Mouse (Mus musculus): ENCODE measurements at regions not wholly inside any gene's neighbourhood (a gene's known extent, or its start where the extent isn't known, plus 50 kb on each side); places are given as distances from the start of the nearest gene placed in this dataset.

- Histone ChIP-seq H3K4me1 (ENCODE audit: control insufficient read depth, insufficient read depth, low read length) (no peaks in the 10 kb centered on the region), H3K4me3 (ENCODE audit: control insufficient read depth, low read depth, low read length) (no peak overlapping the region), H3K27me3 (ENCODE audit: control insufficient read depth, insufficient read depth, low read length) (no peaks in the 10 kb centered on the region), H3K27ac (ENCODE audit: control insufficient read depth, insufficient read depth, low read depth, low read length) (no peak overlapping the region), H3K36me3 (ENCODE audit: control insufficient read depth, insufficient read depth, low read length) (no peaks in the 10 kb centered on the region)
- TF ChIP-seq POLR2A (IDR thresholded peaks at IDR 0.05; ENCODE audit: control insufficient read depth, low read depth, low read length) (no peak), CTCF (IDR thresholded peaks at IDR 0.05; ENCODE audit: control insufficient read depth, insufficient read depth, insufficient replicate concordance, low read depth, low read length) (no peak)
These were observed 85.9 kb upstream of the Dlg1 start for GRCm38 (mm10) chr16:31577347-31577746.

DNA sequence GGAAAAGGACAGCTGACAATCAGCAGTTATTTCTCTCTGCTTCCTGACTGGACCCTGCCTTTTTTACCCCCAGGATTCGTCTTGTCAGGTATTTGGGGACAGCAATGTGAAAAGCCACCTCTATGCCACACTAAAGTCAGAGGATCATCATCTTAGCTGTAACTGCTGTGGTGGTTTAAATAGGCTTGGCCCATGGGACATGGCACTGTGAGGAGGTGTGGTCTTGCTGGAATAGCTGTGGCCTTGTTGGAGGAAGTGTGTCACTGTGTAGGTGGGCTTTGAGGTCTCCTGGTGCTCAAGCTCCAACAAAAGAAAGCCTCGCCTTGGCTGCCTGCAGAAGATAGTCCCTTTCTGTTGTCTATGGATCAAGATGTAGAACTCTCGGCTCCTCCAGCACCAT is 83.9 kb upstream of the Dlg1 start:
- H3K36me3 ChIP-seq (ENCODE audit: control insufficient read depth, insufficient read depth, low read length): no peaks in the 10 kb centered on the region
- no peaks in the 10 kb centered on the region for H3K27me3 ChIP-seq (ENCODE audit: control insufficient read depth, insufficient read depth, low read length)
- no peaks in the 10 kb centered on the region for H3K4me1 ChIP-seq (ENCODE audit: control insufficient read depth, insufficient read depth, low read length)
- no peak overlapping the region for H3K4me3 ChIP-seq (ENCODE audit: control insufficient read depth, low read depth, low read length)
- TF ChIP-seq POLR2A (IDR thresholded peaks at IDR 0.05; ENCODE audit: control insufficient read depth, low read depth, low read length) (no peak), CTCF (IDR thresholded peaks at IDR 0.05; ENCODE audit: control insufficient read depth, insufficient read depth, insufficient replicate concordance, low read depth, low read length) (no peak)
- H3K27ac ChIP-seq (ENCODE audit: control insufficient read depth, insufficient read depth, low read depth, low read length): no peak overlapping the region

DNA sequence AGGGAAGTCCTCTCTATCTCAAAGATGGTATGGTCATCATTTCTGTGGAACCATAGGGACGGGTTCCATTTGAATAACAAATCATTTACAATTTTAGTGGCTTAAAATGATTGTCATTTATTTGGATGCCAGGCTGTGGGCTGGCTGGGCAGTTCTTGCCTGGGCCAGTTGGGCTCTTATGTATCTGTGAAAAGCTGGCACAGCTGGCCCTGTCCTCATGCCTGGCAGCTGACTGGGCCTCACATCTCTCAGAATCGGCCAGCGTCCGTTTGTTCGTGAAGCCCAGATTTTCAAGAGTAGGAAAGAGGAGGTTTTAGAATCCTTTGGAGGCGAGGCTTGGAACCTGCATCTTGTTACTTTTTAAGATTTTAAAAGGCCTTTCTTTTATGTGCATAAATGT is 82.5 kb upstream of the Dlg1 start:
- no peak overlapping the region for H3K4me3 ChIP-seq (ENCODE audit: control insufficient read depth, low read depth, low read length)
- no peak overlapping the region for H3K27ac ChIP-seq (ENCODE audit: control insufficient read depth, insufficient read depth, low read depth, low read length)
- no peak for TF ChIP-seq POLR2A (IDR thresholded peaks at IDR 0.05; ENCODE audit: control insufficient read depth, low read depth, low read length)
- no peak for TF ChIP-seq CTCF (IDR thresholded peaks at IDR 0.05; ENCODE audit: control insufficient read depth, insufficient read depth, insufficient replicate concordance, low read depth, low read length)
- no peaks in the 10 kb centered on the region for H3K36me3 ChIP-seq (ENCODE audit: control insufficient read depth, insufficient read depth, low read length)
- no peaks in the 10 kb centered on the region for H3K27me3 ChIP-seq (ENCODE audit: control insufficient read depth, insufficient read depth, low read length)
- no peaks in the 10 kb centered on the region for H3K4me1 ChIP-seq (ENCODE audit: control insufficient read depth, insufficient read depth, low read length)

- Histone ChIP-seq H3K36me3 (ENCODE audit: control insufficient read depth, insufficient read depth, low read length) (no peaks in the 10 kb centered on the region), H3K4me3 (ENCODE audit: control insufficient read depth, low read depth, low read length) (no peak overlapping the region), H3K27ac (ENCODE audit: control insufficient read depth, insufficient read depth, low read depth, low read length) (no peak overlapping the region), H3K4me1 (ENCODE audit: control insufficient read depth, insufficient read depth, low read length) (no peaks in the 10 kb centered on the region), H3K27me3 (ENCODE audit: control insufficient read depth, insufficient read depth, low read length) (no peaks in the 10 kb centered on the region)
- TF ChIP-seq CTCF (IDR thresholded peaks at IDR 0.05; ENCODE audit: control insufficient read depth, insufficient read depth, insufficient replicate concordance, low read depth, low read length) (no peak), POLR2A (IDR thresholded peaks at IDR 0.05; ENCODE audit: control insufficient read depth, low read depth, low read length) (no peak)
These were observed 80.4 kb upstream of the Dlg1 start for GRCm38 (mm10) chr16:31582885-31583284.

GRCm38 (mm10) chr16:31583627-31584026 is 79.6 kb upstream of the Dlg1 start:
- Histone ChIP-seq H3K4me3 (ENCODE audit: control insufficient read depth, low read depth, low read length) (no peak overlapping the region), H3K27me3 (ENCODE audit: control insufficient read depth, insufficient read depth, low read length) (no peaks in the 10 kb centered on the region), H3K27ac (ENCODE audit: control insufficient read depth, insufficient read depth, low read depth, low read length) (no peak overlapping the region), H3K36me3 (ENCODE audit: control insufficient read depth, insufficient read depth, low read length) (no peaks in the 10 kb centered on the region), H3K4me1 (ENCODE audit: control insufficient read depth, insufficient read depth, low read length) (no peaks in the 10 kb centered on the region)
- TF ChIP-seq POLR2A (IDR thresholded peaks at IDR 0.05; ENCODE audit: control insufficient read depth, low read depth, low read length): no peak
- no peak for TF ChIP-seq CTCF (IDR thresholded peaks at IDR 0.05; ENCODE audit: control insufficient read depth, insufficient read depth, insufficient replicate concordance, low read depth, low read length)

DNA sequence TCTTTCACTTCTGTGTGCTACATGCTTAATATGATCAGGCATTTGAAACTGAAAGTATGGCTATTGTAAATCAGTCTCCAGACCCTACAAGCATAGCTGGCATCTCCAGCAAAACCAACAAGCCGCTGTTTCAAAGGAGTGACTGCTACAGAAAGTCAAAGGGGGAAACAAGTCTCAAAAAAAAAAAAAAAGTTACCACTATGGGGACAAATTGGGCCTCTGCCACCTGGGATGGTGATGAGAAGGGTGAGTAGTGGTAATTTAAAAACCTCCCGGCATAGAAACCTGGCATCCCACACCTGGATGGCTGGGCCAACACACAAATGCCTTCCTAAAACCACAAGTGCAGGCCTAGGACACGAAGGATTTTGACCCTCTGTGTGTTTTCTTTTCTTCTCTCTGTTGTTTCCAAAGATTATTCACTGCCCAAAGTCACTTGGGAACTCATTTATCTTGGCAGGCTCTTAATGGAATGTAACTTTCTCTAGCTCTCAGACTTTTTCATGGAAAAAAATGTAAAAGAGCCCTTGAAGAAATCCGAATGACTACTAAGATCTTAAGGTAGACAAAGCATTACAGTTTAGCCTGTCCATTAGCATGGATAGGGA is 78.9 kb upstream of the Dlg1 start:
- no peak overlapping the region for H3K4me3 ChIP-seq (ENCODE audit: control insufficient read depth, low read depth, low read length)
- TF ChIP-seq POLR2A (IDR thresholded peaks at IDR 0.05; ENCODE audit: control insufficient read depth, low read depth, low read length): no peak
- no peak for TF ChIP-seq CTCF (IDR thresholded peaks at IDR 0.05; ENCODE audit: control insufficient read depth, insufficient read depth, insufficient replicate concordance, low read depth, low read length)
- no peak overlapping the region for H3K27ac ChIP-seq (ENCODE audit: control insufficient read depth, insufficient read depth, low read depth, low read length)
- H3K36me3 ChIP-seq (ENCODE audit: control insufficient read depth, insufficient read depth, low read length): no peaks in the 10 kb centered on the region
- H3K4me1 ChIP-seq (ENCODE audit: control insufficient read depth, insufficient read depth, low read length): no peaks in the 10 kb centered on the region
- H3K27me3 ChIP-seq (ENCODE audit: control insufficient read depth, insufficient read depth, low read length): no peaks in the 10 kb centered on the region

GRCm38 (mm10) chr16:31587036-31587435 is 76.2 kb upstream of the Dlg1 start:
- Histone ChIP-seq H3K27me3 (ENCODE audit: control insufficient read depth, insufficient read depth, low read length) (no peaks in the 10 kb centered on the region), H3K36me3 (ENCODE audit: control insufficient read depth, insufficient read depth, low read length) (no peaks in the 10 kb centered on the region), H3K4me3 (ENCODE audit: control insufficient read depth, low read depth, low read length) (no peak overlapping the region), H3K27ac (ENCODE audit: control insufficient read depth, insufficient read depth, low read depth, low read length) (no peak overlapping the region), H3K4me1 (ENCODE audit: control insufficient read depth, insufficient read depth, low read length) (no peaks in the 10 kb centered on the region)
- TF ChIP-seq POLR2A (IDR thresholded peaks at IDR 0.05; ENCODE audit: control insufficient read depth, low read depth, low read length): no peak

- TF ChIP-seq CTCF (IDR thresholded peaks at IDR 0.05; ENCODE audit: control insufficient read depth, insufficient read depth, insufficient replicate concordance, low read depth, low read length): no peak
- no peak for TF ChIP-seq POLR2A (IDR thresholded peaks at IDR 0.05; ENCODE audit: control insufficient read depth, low read depth, low read length)
- H3K27me3 ChIP-seq (ENCODE audit: control insufficient read depth, insufficient read depth, low read length): no peaks in the 10 kb centered on the region
- no peak overlapping the region for H3K27ac ChIP-seq (ENCODE audit: control insufficient read depth, insufficient read depth, low read depth, low read length)
- no peak overlapping the region for H3K4me3 ChIP-seq (ENCODE audit: control insufficient read depth, low read depth, low read length)
- H3K4me1 ChIP-seq (ENCODE audit: control insufficient read depth, insufficient read depth, low read length): no peaks in the 10 kb centered on the region
- no peaks in the 10 kb centered on the region for H3K36me3 ChIP-seq (ENCODE audit: control insufficient read depth, insufficient read depth, low read length)
These were observed 73.7 kb upstream of the Dlg1 start for GRCm38 (mm10) chr16:31589576-31589975.
